Mouse (Mus musculus) heart, embryonic 13.5 days (tissue): Measurements from ENCODE around the gene Bcl11b. TPM values are rescaled to one million over a fixed set of nuclear protein-coding genes. Genes with fewer than 3 reads are reported as not detected.

ENCODE experiments used
- ATAC-seq: fragments of 200-750 bp; cut with Nextera tagmentation; 2 replicates; pipeline ENCODE4 v1.8.0; 2017; ENCODE audit warnings: moderate TSS enrichment; ENCODE audit not compliant: insufficient number of reproducible peaks, low FRiP score, low TSS enrichment; ENCODE audit errors: extremely low read depth
- H3K27ac ChIP-seq: fragments of 300-500 bp; sonication (generic); replicated peaks from 2 replicates; pipeline ENCODE4 v1.5.1; 2015; ENCODE audit warnings: moderate library complexity, mild to moderate bottlenecking, inconsistent platforms
- H3K27me3 ChIP-seq: fragments of 300-500 bp; sonication (generic); replicated peaks from 2 replicates; pipeline ENCODE4 v1.6.1; 2015; ENCODE audit warnings: mild to moderate bottlenecking, inconsistent platforms
- H3K36me3 ChIP-seq: fragments of 300-500 bp; sonication (generic); 2 replicates; pipeline ENCODE4 v1.6.1; 2015; ENCODE audit warnings: mild to moderate bottlenecking, inconsistent platforms
- H3K4me1 ChIP-seq: fragments of 300-500 bp; sonication (generic); 2 replicates; pipeline ENCODE4 v1.6.1; 2015; ENCODE audit warnings: inconsistent platforms
- H3K4me2 ChIP-seq: fragments of 300-500 bp; sonication (generic); 2 replicates; pipeline ENCODE4 v1.6.1; 2015; ENCODE audit warnings: inconsistent platforms, mild to moderate bottlenecking, moderate library complexity
- H3K4me3 ChIP-seq: fragments of 300-500 bp; sonication (generic); 2 replicates; pipeline ENCODE4 v1.5.1; 2015; ENCODE audit warnings: moderate library complexity, mild to moderate bottlenecking, inconsistent platforms
- H3K9ac ChIP-seq: fragments of 300-500 bp; sonication (generic); 2 replicates; pipeline ENCODE4 v1.6.1; 2015; ENCODE audit warnings: inconsistent platforms, mild to moderate bottlenecking, moderate library complexity
- H3K9me3 ChIP-seq: fragments of 300-500 bp; sonication (generic); 2 replicates; pipeline ENCODE4 v1.6.1; 2016; ENCODE audit warnings: inconsistent platforms
- WGBS: fragments of 180-500 bp; shearing (Covaris S2); methylation state at CpG from one replicate; pipeline ENCODE4 v1.1.7; 2015; ENCODE audit warnings: mixed read lengths; 5-methylcytosine and 5-hydroxymethylcytosine counted together
- polyA plus RNA-seq: library from polyadenylated mRNA; unstranded; fragments of >200 nt; fragmentation: Nextera tagmentation; extraction: Ambion mirVana; gene quantifications from 2 replicates; pipeline ENCODE4 v1.2.1, GENCODE M21; 2015

The Bcl11b gene
- polyA plus RNA-seq, 1 experiment from 2014 or later: 4.5 TPM

- H3K4me1 ChIP-seq: peaks cover 55% of the 10 kb centered on the region
- no peak for ATAC-seq
- H3K9ac ChIP-seq: no peak overlapping the region
- 71% methylated on average over 13 of the region's 13 CpGs for WGBS
- H3K27ac ChIP-seq: no peak overlapping the region
- H3K4me3 ChIP-seq: no peak overlapping the region
- peaks cover 10% of the 10 kb centered on the region for H3K9me3 ChIP-seq
- peaks cover 16% of the 10 kb centered on the region for H3K36me3 ChIP-seq
- H3K27me3 ChIP-seq: no peaks in the 10 kb centered on the region; the same call in 1 of the 2 replicates
- no peak overlapping the region for H3K4me2 ChIP-seq
Observed at GRCm38 (mm10) chr12:107920716-107921115, 82.7 kb downstream of the Bcl11b start.

- Histone ChIP-seq H3K9ac (no peak overlapping the region), H3K4me1 (peaks cover 53% of the 10 kb centered on the region), H3K36me3 (peaks cover 23% of the 10 kb centered on the region), H3K4me3 (no peak overlapping the region), H3K9me3 (peaks cover 16% of the 10 kb centered on the region), H3K27me3 (no peaks in the 10 kb centered on the region; the same call in 1 of the 2 replicates), H3K4me2 (no peak overlapping the region), H3K27ac (no peak overlapping the region)
- WGBS: 67% methylated on average over 2 of the region's 2 CpGs
- ATAC-seq: no peak
Observed at GRCm38 (mm10) chr12:107920076-107920475, 83.3 kb downstream of the Bcl11b start.

- no peak overlapping the region for H3K27ac ChIP-seq
- H3K4me1 ChIP-seq: peaks cover 40% of the 10 kb centered on the region
- H3K9ac ChIP-seq: no peak overlapping the region
- ATAC-seq: no peak
- H3K4me3 ChIP-seq: no peak overlapping the region
- no peaks in the 10 kb centered on the region for H3K27me3 ChIP-seq
- H3K36me3 ChIP-seq: peaks cover 24% of the 10 kb centered on the region
- no peak overlapping the region for H3K4me2 ChIP-seq
- peaks cover 16% of the 10 kb centered on the region for H3K9me3 ChIP-seq
- WGBS: 85% methylated on average over 6 of the region's 6 CpGs
Observed at GRCm38 (mm10) chr12:107918779-107919178, 84.6 kb downstream of the Bcl11b start.

- Histone ChIP-seq H3K4me3 (no peak overlapping the region), H3K36me3 (peaks cover 24% of the 10 kb centered on the region), H3K27me3 (no peaks in the 10 kb centered on the region), H3K4me1 (peaks cover 17% of the 10 kb centered on the region), H3K4me2 (no peak overlapping the region), H3K27ac (no peak overlapping the region), H3K9me3 (peaks cover 16% of the 10 kb centered on the region), H3K9ac (no peak overlapping the region)
- WGBS: 89% methylated on average over 39 of the region's 39 CpGs
- ATAC-seq: no peak
Observed at GRCm38 (mm10) chr12:107916008-107916407, 87.4 kb downstream of the Bcl11b start.

GRCm38 (mm10) chr12:107915396-107915795, 88.0 kb downstream of the Bcl11b start:
- H3K4me3 ChIP-seq: no peak overlapping the region
- H3K27ac ChIP-seq: no peak overlapping the region
- 95% methylated on average over 32 of the region's 32 CpGs for WGBS
- H3K4me2 ChIP-seq: no peak overlapping the region
- peaks cover 16% of the 10 kb centered on the region for H3K9me3 ChIP-seq
- H3K27me3 ChIP-seq: no peaks in the 10 kb centered on the region
- peaks cover 11% of the 10 kb centered on the region for H3K4me1 ChIP-seq
- peaks cover 24% of the 10 kb centered on the region for H3K36me3 ChIP-seq
- H3K9ac ChIP-seq: no peak overlapping the region
- ATAC-seq: no peak

GRCm38 (mm10) chr12:107908826-107909225, 94.6 kb downstream of the Bcl11b start:
- Histone ChIP-seq H3K9me3 (peaks cover 12% of the 10 kb centered on the region), H3K4me3 (no peak overlapping the region), H3K27me3 (no peaks in the 10 kb centered on the region), H3K36me3 (no peaks in the 10 kb centered on the region), H3K27ac (no peak overlapping the region), H3K9ac (no peak overlapping the region), H3K4me1 (no peaks in the 10 kb centered on the region), H3K4me2 (no peak overlapping the region)
- no peak for ATAC-seq
- 81% methylated on average over 11 of the region's 11 CpGs for WGBS

GRCm38 (mm10) chr12:107905333-107905732, 98.1 kb downstream of the Bcl11b start:
- H3K9me3 ChIP-seq: peaks cover 12% of the 10 kb centered on the region
- H3K36me3 ChIP-seq: no peaks in the 10 kb centered on the region
- no peak for ATAC-seq
- no peaks in the 10 kb centered on the region for H3K4me1 ChIP-seq
- WGBS: 89% methylated on average over 3 of the region's 3 CpGs
- H3K9ac ChIP-seq: no peak overlapping the region
- no peak overlapping the region for H3K27ac ChIP-seq
- H3K27me3 ChIP-seq: 0 out of 2 replicates have a peak, but pooled peaks cover 3% of the 10 kb centered on the region
- H3K4me2 ChIP-seq: no peak overlapping the region
- no peak overlapping the region for H3K4me3 ChIP-seq

GRCm38 (mm10) chr12:107904457-107904856, 98.9 kb downstream of the Bcl11b start:
- Histone ChIP-seq H3K27me3 (0 out of 2 replicates have a peak, but pooled peaks cover 3% of the 10 kb centered on the region), H3K27ac (no peak overlapping the region), H3K9me3 (peaks cover 12% of the 10 kb centered on the region), H3K4me2 (no peak overlapping the region), H3K9ac (no peak overlapping the region), H3K4me3 (no peak overlapping the region), H3K36me3 (no peaks in the 10 kb centered on the region), H3K4me1 (no peaks in the 10 kb centered on the region)
- ATAC-seq: no peak
- WGBS: 78% methylated on average over 11 of the region's 11 CpGs

GRCm38 (mm10) chr12:107903949-107904348, 99.5 kb downstream of the Bcl11b start:
- 45% methylated on average over 9 of the region's 9 CpGs for WGBS

GRCm38 (mm10) chr12:107891449-107891848, 112.0 kb downstream of the Bcl11b start:
- no peak for ATAC-seq
- Histone ChIP-seq H3K4me2 (no peak overlapping the region), H3K4me1 (peaks cover 10% of the 10 kb centered on the region; the same call in 1 of the 2 replicates), H3K9me3 (no peaks in the 10 kb centered on the region), H3K4me3 (no peak overlapping the region), H3K27me3 (0 out of 2 replicates have a peak, but pooled peaks cover 3% of the 10 kb centered on the region), H3K27ac (no peak overlapping the region), H3K36me3 (no peaks in the 10 kb centered on the region), H3K9ac (no peak overlapping the region)
- 85% methylated on average over 3 of the region's 3 CpGs for WGBS

More at GRCm38 (mm10) chr12:107903949-107904348, 99.5 kb downstream of the Bcl11b start:
- no peak for ATAC-seq
- H3K4me2 ChIP-seq: no peak overlapping the region
- 0 out of 2 replicates have a peak, but pooled peaks cover 3% of the 10 kb centered on the region for H3K27me3 ChIP-seq
- H3K36me3 ChIP-seq: no peaks in the 10 kb centered on the region
- no peak overlapping the region for H3K9ac ChIP-seq
- H3K4me1 ChIP-seq: no peaks in the 10 kb centered on the region
- H3K4me3 ChIP-seq: no peak overlapping the region
- no peak overlapping the region for H3K27ac ChIP-seq
- peaks cover 12% of the 10 kb centered on the region for H3K9me3 ChIP-seq

- no peak overlapping the region for H3K27ac ChIP-seq
- ATAC-seq: no peak
- 77% methylated on average over 7 of the region's 7 CpGs for WGBS
Observed at GRCm38 (mm10) chr12:107890326-107890725, 113.1 kb downstream of the Bcl11b start.

GRCm38 (mm10) chr12:107889841-107890240, 113.6 kb downstream of the Bcl11b start:
- H3K36me3 ChIP-seq: no peaks in the 10 kb centered on the region
- H3K4me1 ChIP-seq: peaks cover 10% of the 10 kb centered on the region; the same call in 1 of the 2 replicates
- no peak overlapping the region for H3K4me3 ChIP-seq
- no peaks in the 10 kb centered on the region for H3K9me3 ChIP-seq
- 72% methylated on average over 10 of the region's 10 CpGs for WGBS
- H3K9ac ChIP-seq: no peak overlapping the region
- H3K4me2 ChIP-seq: no peak overlapping the region
- H3K27ac ChIP-seq: no peak overlapping the region
- ATAC-seq: 0 out of 2 replicates have a peak, but pooled peaks have one; percentile 37
- 0 out of 2 replicates have a peak, but pooled peaks cover 3% of the 10 kb centered on the region for H3K27me3 ChIP-seq

More at GRCm38 (mm10) chr12:107890326-107890725, 113.1 kb downstream of the Bcl11b start:
- Histone ChIP-seq H3K9ac (no peak overlapping the region), H3K4me2 (no peak overlapping the region), H3K4me3 (no peak overlapping the region), H3K4me1 (peaks cover 10% of the 10 kb centered on the region; the same call in 1 of the 2 replicates), H3K9me3 (no peaks in the 10 kb centered on the region), H3K27me3 (0 out of 2 replicates have a peak, but pooled peaks cover 3% of the 10 kb centered on the region), H3K36me3 (no peaks in the 10 kb centered on the region)
